Mouse (Mus musculus) neural tube, embryonic 15.5 days (tissue): Measurements from ENCODE around the gene Babam2. TPM values are rescaled to one million over a fixed set of nuclear protein-coding genes. Genes with fewer than 3 reads are reported as not detected.

ENCODE experiments used
- ATAC-seq: fragments of 200-750 bp; cut with Nextera tagmentation; 2 replicates; pipeline ENCODE4 v1.8.0; 2017; ENCODE audit warnings: mild to moderate bottlenecking, moderate TSS enrichment, moderate library complexity; ENCODE audit not compliant: low FRiP score
- H3K27ac ChIP-seq: fragments of 300-500 bp; sonication (generic); replicated peaks from 2 replicates; pipeline ENCODE4 v1.5.1; 2015; ENCODE audit warnings: mild to moderate bottlenecking, inconsistent platforms
- H3K27me3 ChIP-seq: fragments of 300-500 bp; sonication (generic); replicated peaks from 2 replicates; pipeline ENCODE4 v1.6.1; 2015; ENCODE audit warnings: inconsistent platforms
- H3K36me3 ChIP-seq: fragments of 300-500 bp; sonication (generic); 2 replicates; pipeline ENCODE4 v1.6.1; 2015; ENCODE audit warnings: inconsistent platforms
- H3K4me1 ChIP-seq: fragments of 300-500 bp; sonication (generic); 2 replicates; pipeline ENCODE4 v1.6.1; 2015; ENCODE audit warnings: inconsistent platforms
- H3K4me2 ChIP-seq: fragments of 300-500 bp; sonication (generic); 2 replicates; pipeline ENCODE4 v1.6.1; 2015; ENCODE audit warnings: inconsistent platforms, mild to moderate bottlenecking, moderate library complexity
- H3K4me3 ChIP-seq: fragments of 300-500 bp; sonication (generic); replicated peaks from 2 replicates; pipeline ENCODE4 v1.5.1; 2015; ENCODE audit warnings: mild to moderate bottlenecking, inconsistent platforms
- H3K9ac ChIP-seq: fragments of 300-500 bp; sonication (generic); replicated peaks from 2 replicates; pipeline ENCODE4 v1.6.1; 2015; ENCODE audit warnings: mild to moderate bottlenecking, inconsistent platforms
- H3K9me3 ChIP-seq: fragments of 300-500 bp; sonication (generic); replicated peaks from 2 replicates; pipeline ENCODE4 v1.6.1; 2016; ENCODE audit warnings: inconsistent platforms
- WGBS: fragments of 180-500 bp; shearing (Covaris S2); methylation state at CpG from one replicate; pipeline ENCODE4 v1.1.7; 2015; ENCODE audit warnings: mixed read lengths; 5-methylcytosine and 5-hydroxymethylcytosine counted together
- polyA plus RNA-seq: library from polyadenylated mRNA; unstranded; fragments of >200 nt; fragmentation: Nextera tagmentation; extraction: Ambion mirVana; gene quantifications from 2 replicates; pipeline ENCODE4 v1.2.1, GENCODE M21; 2015

Babam2 gene
- polyA plus RNA-seq, 1 experiment from 2014 or later: 61.8 TPM

GRCm38 (mm10) chr5:32038994-32039393, 341.5 kb downstream of the Babam2 start:
- Histone ChIP-seq H3K27me3 (no peaks in the 10 kb centered on the region), H3K27ac (no peak overlapping the region), H3K4me3 (no peak overlapping the region), H3K9me3 (no peaks in the 10 kb centered on the region), H3K9ac (no peak overlapping the region), H3K36me3 (no peaks in the 10 kb centered on the region), H3K4me2 (no peak overlapping the region), H3K4me1 (no peaks in the 10 kb centered on the region)
- ATAC-seq: no peak

GRCm38 (mm10) chr5:32039511-32039910, 342.0 kb downstream of the Babam2 start:
- no peaks in the 10 kb centered on the region for H3K36me3 ChIP-seq
- no peaks in the 10 kb centered on the region for H3K4me1 ChIP-seq
- WGBS: 94% methylated on average over 3 of the region's 3 CpGs
- H3K9ac ChIP-seq: no peak overlapping the region
- no peak for ATAC-seq
- no peaks in the 10 kb centered on the region for H3K9me3 ChIP-seq
- H3K27ac ChIP-seq: no peak overlapping the region
- H3K4me3 ChIP-seq: no peak overlapping the region
- H3K4me2 ChIP-seq: no peak overlapping the region
- no peaks in the 10 kb centered on the region for H3K27me3 ChIP-seq

- Histone ChIP-seq H3K4me2 (no peak overlapping the region), H3K9me3 (no peaks in the 10 kb centered on the region), H3K4me1 (no peaks in the 10 kb centered on the region), H3K27ac (no peak overlapping the region), H3K9ac (no peak overlapping the region), H3K4me3 (no peak overlapping the region), H3K36me3 (no peaks in the 10 kb centered on the region), H3K27me3 (no peaks in the 10 kb centered on the region)
- WGBS: 80% methylated on average over 7 of the region's 7 CpGs
- ATAC-seq: no peak
Measured at GRCm38 (mm10) chr5:32043153-32043552, 345.7 kb downstream of the Babam2 start.

GRCm38 (mm10) chr5:32043996-32044395, 346.5 kb downstream of the Babam2 start:
- Histone ChIP-seq H3K27me3 (no peaks in the 10 kb centered on the region), H3K9ac (no peak overlapping the region)

GRCm38 (mm10) chr5:32051899-32052298, 354.4 kb downstream of the Babam2 start:
- no peak overlapping the region for H3K4me3 ChIP-seq
- H3K27ac ChIP-seq: no peak overlapping the region
- WGBS: 75% methylated on average over 1 of the region's 1 CpGs
- no peaks in the 10 kb centered on the region for H3K4me1 ChIP-seq
- no peaks in the 10 kb centered on the region for H3K36me3 ChIP-seq
- no peaks in the 10 kb centered on the region for H3K9me3 ChIP-seq
- no peaks in the 10 kb centered on the region for H3K27me3 ChIP-seq
- H3K4me2 ChIP-seq: no peak overlapping the region
- ATAC-seq: no peak
- H3K9ac ChIP-seq: no peak overlapping the region

More at GRCm38 (mm10) chr5:32043996-32044395, 346.5 kb downstream of the Babam2 start:
- no peak for ATAC-seq
- Histone ChIP-seq H3K27ac (no peak overlapping the region), H3K4me3 (no peak overlapping the region), H3K4me1 (no peaks in the 10 kb centered on the region), H3K9me3 (no peaks in the 10 kb centered on the region), H3K36me3 (no peaks in the 10 kb centered on the region), H3K4me2 (no peak overlapping the region)

GRCm38 (mm10) chr5:32052467-32052866, 355.0 kb downstream of the Babam2 start:
- no peaks in the 10 kb centered on the region for H3K36me3 ChIP-seq
- no peaks in the 10 kb centered on the region for H3K4me1 ChIP-seq
- no peak for ATAC-seq
- H3K4me3 ChIP-seq: no peak overlapping the region
- H3K27me3 ChIP-seq: no peaks in the 10 kb centered on the region
- no peak overlapping the region for H3K4me2 ChIP-seq
- no peak overlapping the region for H3K9ac ChIP-seq
- no peaks in the 10 kb centered on the region for H3K9me3 ChIP-seq
- H3K27ac ChIP-seq: no peak overlapping the region
- WGBS: 93% methylated on average over 1 of the region's 1 CpGs

- Histone ChIP-seq H3K4me1 (no peaks in the 10 kb centered on the region), H3K27ac (no peak overlapping the region), H3K27me3 (no peaks in the 10 kb centered on the region), H3K4me3 (no peak overlapping the region), H3K36me3 (no peaks in the 10 kb centered on the region), H3K9ac (no peak overlapping the region), H3K4me2 (no peak overlapping the region), H3K9me3 (no peaks in the 10 kb centered on the region)
- no peak for ATAC-seq
- 75% methylated on average over 8 of the region's 8 CpGs for WGBS
Measured at GRCm38 (mm10) chr5:32053476-32053875, 356.0 kb downstream of the Babam2 start.

- no peak overlapping the region for H3K4me3 ChIP-seq
- H3K9me3 ChIP-seq: no peaks in the 10 kb centered on the region
- WGBS: 90% methylated on average over 3 of the region's 3 CpGs
- no peak overlapping the region for H3K27ac ChIP-seq
- no peak overlapping the region for H3K9ac ChIP-seq
- H3K4me2 ChIP-seq: no peak overlapping the region
- no peaks in the 10 kb centered on the region for H3K27me3 ChIP-seq
- ATAC-seq: no peak
- H3K4me1 ChIP-seq: peaks cover 5% of the 10 kb centered on the region; the same call in 1 of the 2 replicates
- H3K36me3 ChIP-seq: no peaks in the 10 kb centered on the region
Measured at GRCm38 (mm10) chr5:32055676-32056075, 358.2 kb downstream of the Babam2 start.

GRCm38 (mm10) chr5:32056126-32056525, 358.6 kb downstream of the Babam2 start:
- Histone ChIP-seq H3K36me3 (no peaks in the 10 kb centered on the region), H3K4me2 (no peak overlapping the region), H3K4me3 (no peak overlapping the region), H3K9ac (no peak overlapping the region), H3K27ac (no peak overlapping the region), H3K27me3 (no peaks in the 10 kb centered on the region), H3K4me1 (peaks cover 5% of the 10 kb centered on the region; the same call in 1 of the 2 replicates), H3K9me3 (no peaks in the 10 kb centered on the region)
- 76% methylated on average over 1 of the region's 1 CpGs for WGBS
- ATAC-seq: no peak

- Histone ChIP-seq H3K36me3 (no peaks in the 10 kb centered on the region), H3K4me3 (no peak overlapping the region), H3K4me2 (no peak overlapping the region), H3K27me3 (no peaks in the 10 kb centered on the region), H3K9ac (no peak overlapping the region), H3K4me1 (peaks cover 5% of the 10 kb centered on the region; the same call in 1 of the 2 replicates), H3K9me3 (no peaks in the 10 kb centered on the region), H3K27ac (no peak overlapping the region)
- 70% methylated on average over 8 of the region's 8 CpGs for WGBS
- no peak for ATAC-seq
Measured at GRCm38 (mm10) chr5:32058481-32059253, 361.2 kb downstream of the Babam2 start.

- no peaks in the 10 kb centered on the region for H3K27me3 ChIP-seq
- H3K9ac ChIP-seq: no peak overlapping the region
- no peaks in the 10 kb centered on the region for H3K36me3 ChIP-seq
- H3K4me3 ChIP-seq: no peak overlapping the region
- H3K27ac ChIP-seq: no peak overlapping the region
- H3K4me2 ChIP-seq: no peak overlapping the region
- H3K4me1 ChIP-seq: peaks cover 5% of the 10 kb centered on the region; the same call in 1 of the 2 replicates
- ATAC-seq: no peak
- H3K9me3 ChIP-seq: no peaks in the 10 kb centered on the region
- WGBS: 65% methylated on average over 8 of the region's 8 CpGs
Measured at GRCm38 (mm10) chr5:32059254-32059796, 361.8 kb downstream of the Babam2 start.

- no peak overlapping the region for H3K9ac ChIP-seq
- no peak overlapping the region for H3K4me3 ChIP-seq
- no peaks in the 10 kb centered on the region for H3K27me3 ChIP-seq
- H3K9me3 ChIP-seq: no peaks in the 10 kb centered on the region
- H3K4me1 ChIP-seq: peaks cover 5% of the 10 kb centered on the region; the same call in 1 of the 2 replicates
- H3K27ac ChIP-seq: no peak overlapping the region
- no peak overlapping the region for H3K4me2 ChIP-seq
- WGBS: 96% methylated on average over 2 of the region's 2 CpGs
- H3K36me3 ChIP-seq: no peaks in the 10 kb centered on the region
- ATAC-seq: no peak
Measured at GRCm38 (mm10) chr5:32060485-32060884, 363.0 kb downstream of the Babam2 start.
